Mouse (Mus musculus) embryonic fibroblast, embryonic 13.5 days (primary cell): ENCODE measurements around the gene Dhrs7.
"Not testable (repeated sequence)": the region's sequence is repeated elsewhere in the genome, so short reads cannot be mapped to it uniquely, and the experiment has no call there.

Experiments used
- CTCF ChIP-seq: IDR thresholded peaks from 2 replicates; pipeline ENCODE4 v1.5.1; 2011; ENCODE audit warnings: mild to moderate bottlenecking, control low read depth, low read length, moderate library complexity, borderline replicate concordance; ENCODE audit not compliant: insufficient read depth
- POLR2A ChIP-seq: IDR thresholded peaks from 2 replicates; pipeline ENCODE4 v1.6.1; 2011; ENCODE audit warnings: low read depth, mild to moderate bottlenecking, control low read depth, low read length, moderate library complexity

DNA sequence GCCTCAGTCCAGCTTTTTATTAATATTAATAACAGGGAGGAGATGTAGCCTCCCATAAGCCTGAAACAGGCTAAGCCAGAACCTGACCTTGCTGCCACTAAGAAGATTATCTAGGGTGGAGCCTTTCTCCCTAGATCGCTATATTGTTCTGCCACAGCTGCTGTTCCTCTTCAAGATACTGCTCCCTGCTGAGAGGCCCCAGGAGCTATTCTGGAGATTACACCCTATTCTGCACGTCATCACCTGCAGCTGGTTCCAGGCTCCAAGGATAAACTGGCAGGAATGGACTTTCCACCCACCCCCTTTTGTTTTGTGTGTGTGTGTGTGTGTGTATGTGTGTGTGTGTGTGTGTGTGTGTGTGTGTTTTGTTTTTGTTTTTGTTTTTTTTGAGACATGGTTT lies 23.6 kb upstream of the Dhrs7 start:
- TF ChIP-seq POLR2A, CTCF: not testable (repeated sequence)
